Mouse (Mus musculus): ENCODE results near the gene Rrm2. TPM values are rescaled to one million over a fixed set of nuclear protein-coding genes. Genes with fewer than 3 reads are reported as not detected.
"Not testable (repeated sequence)": the region's sequence is repeated elsewhere in the genome, so short reads cannot be mapped to it uniquely, and the experiment has no call there.

The Rrm2 gene
- polyA plus RNA-seq, 1 experiment from 2014 or later, result 160 TPM

GRCm38 (mm10) chr12:24724369-24724768 lies 16.3 kb downstream of the Rrm2 start:
- H3K36me3 ChIP-seq (ENCODE audit: control insufficient read depth, insufficient read depth, low read length), result no peaks in the 10 kb centered on the region
- no peak for DNase-seq (ENCODE audit: low spot score)
- H3K27me3 ChIP-seq (replicated peaks; ENCODE audit: control insufficient read depth, insufficient read depth, low read length), result no peaks in the 10 kb centered on the region
- peaks cover 6% of the 10 kb centered on the region; the same call in 1 of the 2 replicates for H3K9me3 ChIP-seq (ENCODE audit: control insufficient read depth, low read length)
- H3K9ac ChIP-seq (ENCODE audit: low read length), result no peak overlapping the region
- no peak overlapping the region for H3K4me3 ChIP-seq (ENCODE audit: low read depth, low read length)
- H3K4me2 ChIP-seq (ENCODE audit: low read length), result peak overlapping the region; percentile 30
- 4% methylated on average over 2 of the region's 2 CpGs for WGBS
- peaks cover 14% of the 10 kb centered on the region for H3K4me1 ChIP-seq (replicated peaks; ENCODE audit: control insufficient read depth, insufficient read depth, low read length)
- peak; percentile 78 for ATAC-seq (replicated peaks; ENCODE audit: low FRiP score, low TSS enrichment, low read depth)
- H3K27ac ChIP-seq (ENCODE audit: low read depth), result peak overlapping the region; percentile 62; the same call in 1 of the 2 replicates

GRCm38 (mm10) chr12:24734828-24735394 lies 26.9 kb downstream of the Rrm2 start:
- H3K4me2 ChIP-seq (ENCODE audit: low read length), result no peak overlapping the region
- H3K9ac ChIP-seq (ENCODE audit: low read length), result no peak overlapping the region
- no peaks in the 10 kb centered on the region for H3K27me3 ChIP-seq (replicated peaks; ENCODE audit: control insufficient read depth, insufficient read depth, low read length)
- H3K4me1 ChIP-seq (replicated peaks; ENCODE audit: control insufficient read depth, insufficient read depth, low read length), result no peaks in the 10 kb centered on the region
- ATAC-seq (replicated peaks; ENCODE audit: low FRiP score, low TSS enrichment, low read depth), result no peak
- H3K9me3 ChIP-seq (ENCODE audit: control insufficient read depth, low read length), result no peaks in the 10 kb centered on the region
- 76% methylated on average over 13 of the region's 13 CpGs for WGBS
- DNase-seq (ENCODE audit: low spot score), result no peak
- no peak overlapping the region for H3K4me3 ChIP-seq (ENCODE audit: low read depth, low read length)
- no peak overlapping the region for H3K27ac ChIP-seq (ENCODE audit: low read depth)
- H3K36me3 ChIP-seq (ENCODE audit: control insufficient read depth, insufficient read depth, low read length), result no peaks in the 10 kb centered on the region

- Histone ChIP-seq H3K4me2 (ENCODE audit: low read length) (no peak overlapping the region), H3K36me3 (ENCODE audit: control insufficient read depth, insufficient read depth, low read length) (no peaks in the 10 kb centered on the region), H3K4me3 (ENCODE audit: low read depth, low read length) (no peak overlapping the region), H3K27ac (ENCODE audit: low read depth) (no peak overlapping the region), H3K4me1 (replicated peaks; ENCODE audit: control insufficient read depth, insufficient read depth, low read length) (no peaks in the 10 kb centered on the region), H3K9ac (ENCODE audit: low read length) (no peak overlapping the region), H3K9me3 (ENCODE audit: control insufficient read depth, low read length) (no peaks in the 10 kb centered on the region), H3K27me3 (replicated peaks; ENCODE audit: control insufficient read depth, insufficient read depth, low read length) (no peaks in the 10 kb centered on the region)
- 52% methylated on average over 2 of the region's 2 CpGs for WGBS
- ATAC-seq (replicated peaks; ENCODE audit: low FRiP score, low TSS enrichment, low read depth) (no peak), DNase-seq (ENCODE audit: low spot score) (no peak)
These were observed 28.9 kb downstream of the Rrm2 start for GRCm38 (mm10) chr12:24736956-24737355.

- Histone ChIP-seq H3K4me2 (ENCODE audit: low read length) (no peak overlapping the region), H3K9ac (ENCODE audit: low read length) (no peak overlapping the region), H3K4me1 (replicated peaks; ENCODE audit: control insufficient read depth, insufficient read depth, low read length) (no peaks in the 10 kb centered on the region), H3K4me3 (ENCODE audit: low read depth, low read length) (no peak overlapping the region), H3K36me3 (ENCODE audit: control insufficient read depth, insufficient read depth, low read length) (no peaks in the 10 kb centered on the region), H3K9me3 (ENCODE audit: control insufficient read depth, low read length) (no peaks in the 10 kb centered on the region), H3K27ac (ENCODE audit: low read depth) (no peak overlapping the region), H3K27me3 (replicated peaks; ENCODE audit: control insufficient read depth, insufficient read depth, low read length) (no peaks in the 10 kb centered on the region)
- no peak for DNase-seq (ENCODE audit: low spot score)
- ATAC-seq (replicated peaks; ENCODE audit: low FRiP score, low TSS enrichment, low read depth), result no peak
- WGBS, result 60% methylated on average over 1 of the region's 1 CpGs
These were observed 31.9 kb downstream of the Rrm2 start for GRCm38 (mm10) chr12:24739963-24740362.

GRCm38 (mm10) chr12:24741535-24741934 lies 33.5 kb downstream of the Rrm2 start:
- not testable (repeated sequence) for H3K27me3 ChIP-seq (replicated peaks; ENCODE audit: control insufficient read depth, insufficient read depth, low read length); DNase-seq (ENCODE audit: low spot score); ATAC-seq (replicated peaks; ENCODE audit: low FRiP score, low TSS enrichment, low read depth); H3K27ac ChIP-seq (ENCODE audit: low read depth); H3K9me3 ChIP-seq (ENCODE audit: control insufficient read depth, low read length); H3K36me3 ChIP-seq (ENCODE audit: control insufficient read depth, insufficient read depth, low read length); H3K4me3 ChIP-seq (ENCODE audit: low read depth, low read length); H3K9ac ChIP-seq (ENCODE audit: low read length); H3K4me1 ChIP-seq (replicated peaks; ENCODE audit: control insufficient read depth, insufficient read depth, low read length); H3K4me2 ChIP-seq (ENCODE audit: low read length)
- WGBS, result 66% methylated on average over 6 of the region's 6 CpGs

- no peaks in the 10 kb centered on the region for H3K36me3 ChIP-seq (ENCODE audit: control insufficient read depth, insufficient read depth, low read length)
- H3K9me3 ChIP-seq (ENCODE audit: control insufficient read depth, low read length), result no peaks in the 10 kb centered on the region
- no peak for DNase-seq (ENCODE audit: low spot score)
- 55% methylated on average over 1 of the region's 1 CpGs for WGBS
- no peak overlapping the region for H3K4me3 ChIP-seq (ENCODE audit: low read depth, low read length)
- no peak overlapping the region for H3K9ac ChIP-seq (ENCODE audit: low read length)
- no peak overlapping the region for H3K27ac ChIP-seq (ENCODE audit: low read depth)
- H3K4me2 ChIP-seq (ENCODE audit: low read length), result no peak overlapping the region
- H3K4me1 ChIP-seq (replicated peaks; ENCODE audit: control insufficient read depth, insufficient read depth, low read length), result peaks cover 4% of the 10 kb centered on the region; the same call in 1 of the 2 replicates
- H3K27me3 ChIP-seq (replicated peaks; ENCODE audit: control insufficient read depth, insufficient read depth, low read length), result no peaks in the 10 kb centered on the region
- no peak for ATAC-seq (replicated peaks; ENCODE audit: low FRiP score, low TSS enrichment, low read depth)
These were observed 36.3 kb downstream of the Rrm2 start for GRCm38 (mm10) chr12:24744309-24744708.

- H3K36me3 ChIP-seq (ENCODE audit: control insufficient read depth, insufficient read depth, low read length), result no peaks in the 10 kb centered on the region
- no peaks in the 10 kb centered on the region for H3K27me3 ChIP-seq (replicated peaks; ENCODE audit: control insufficient read depth, insufficient read depth, low read length)
- no peaks in the 10 kb centered on the region for H3K9me3 ChIP-seq (ENCODE audit: control insufficient read depth, low read length)
- H3K4me3 ChIP-seq (ENCODE audit: low read depth, low read length), result no peak overlapping the region
- WGBS, result 49% methylated on average over 5 of the region's 5 CpGs
- no peak overlapping the region for H3K4me2 ChIP-seq (ENCODE audit: low read length)
- peaks cover 4% of the 10 kb centered on the region; the same call in 1 of the 2 replicates for H3K4me1 ChIP-seq (replicated peaks; ENCODE audit: control insufficient read depth, insufficient read depth, low read length)
- H3K9ac ChIP-seq (ENCODE audit: low read length), result no peak overlapping the region
- H3K27ac ChIP-seq (ENCODE audit: low read depth), result peak overlapping the region; percentile 18; the same call in 1 of the 2 replicates
- no peak for DNase-seq (ENCODE audit: low spot score)
- no peak for ATAC-seq (replicated peaks; ENCODE audit: low FRiP score, low TSS enrichment, low read depth)
These were observed 38.7 kb downstream of the Rrm2 start for GRCm38 (mm10) chr12:24746579-24747296.

GRCm38 (mm10) chr12:24747297-24747696 lies 39.3 kb downstream of the Rrm2 start:
- peaks cover 4% of the 10 kb centered on the region; the same call in 1 of the 2 replicates for H3K4me1 ChIP-seq (replicated peaks; ENCODE audit: control insufficient read depth, insufficient read depth, low read length)
- ATAC-seq (replicated peaks; ENCODE audit: low FRiP score, low TSS enrichment, low read depth) (no peak), DNase-seq (ENCODE audit: low spot score) (no peak)
- H3K4me2 ChIP-seq (ENCODE audit: low read length), result no peak overlapping the region
- H3K27me3 ChIP-seq (replicated peaks; ENCODE audit: control insufficient read depth, insufficient read depth, low read length), result no peaks in the 10 kb centered on the region
- WGBS, result 56% methylated on average over 8 of the region's 8 CpGs
- no peak overlapping the region for H3K9ac ChIP-seq (ENCODE audit: low read length)
- no peak overlapping the region for H3K4me3 ChIP-seq (ENCODE audit: low read depth, low read length)
- H3K9me3 ChIP-seq (ENCODE audit: control insufficient read depth, low read length), result no peaks in the 10 kb centered on the region
- no peaks in the 10 kb centered on the region for H3K36me3 ChIP-seq (ENCODE audit: control insufficient read depth, insufficient read depth, low read length)
- H3K27ac ChIP-seq (ENCODE audit: low read depth), result no peak overlapping the region

GRCm38 (mm10) chr12:24750521-24750920 lies 42.5 kb downstream of the Rrm2 start:
- H3K4me2 ChIP-seq (ENCODE audit: low read length), result no peak overlapping the region
- no peak overlapping the region for H3K27ac ChIP-seq (ENCODE audit: low read depth)
- no peak overlapping the region for H3K4me3 ChIP-seq (ENCODE audit: low read depth, low read length)
- no peaks in the 10 kb centered on the region for H3K9me3 ChIP-seq (ENCODE audit: control insufficient read depth, low read length)
- DNase-seq (ENCODE audit: low spot score), result no peak
- H3K36me3 ChIP-seq (ENCODE audit: control insufficient read depth, insufficient read depth, low read length), result no peaks in the 10 kb centered on the region
- H3K4me1 ChIP-seq (replicated peaks; ENCODE audit: control insufficient read depth, insufficient read depth, low read length), result peaks cover 4% of the 10 kb centered on the region; the same call in 1 of the 2 replicates
- H3K27me3 ChIP-seq (replicated peaks; ENCODE audit: control insufficient read depth, insufficient read depth, low read length), result no peaks in the 10 kb centered on the region
- ATAC-seq (replicated peaks; ENCODE audit: low FRiP score, low TSS enrichment, low read depth), result no peak
- WGBS, result 87% methylated on average over 6 of the region's 6 CpGs
- no peak overlapping the region for H3K9ac ChIP-seq (ENCODE audit: low read length)
